Mouse (Mus musculus) ES-E14 (cell line): Measurements from ENCODE around the gene Aspscr1.

ENCODE experiments used
- CHD2 ChIP-seq: IDR thresholded peaks from 2 replicates; pipeline ENCODE4 v1.6.1; 2014; ENCODE audit warnings: mild to moderate bottlenecking, low read depth, low read length, inconsistent platforms
- HCFC1 ChIP-seq: IDR thresholded peaks from 2 replicates; pipeline ENCODE4 v1.6.1; 2012; ENCODE audit warnings: low read length, inconsistent platforms, borderline replicate concordance; ENCODE audit not compliant: insufficient read depth
- MAFK ChIP-seq: IDR thresholded peaks from 2 replicates; pipeline ENCODE4 v1.6.1; 2014; ENCODE audit warnings: mild to moderate bottlenecking, low read depth, low read length, inconsistent platforms; ENCODE audit not compliant: insufficient read depth
- ZC3H11A ChIP-seq: IDR thresholded peaks from 2 replicates; pipeline ENCODE4 v1.6.1; 2012; ENCODE audit warnings: low read depth, mild to moderate bottlenecking, inconsistent platforms, low read length, borderline replicate concordance
- ZNF384 ChIP-seq: IDR thresholded peaks from 2 replicates; pipeline ENCODE4 v1.6.1; 2012; ENCODE audit warnings: low read depth, low read length, inconsistent platforms

- TF ChIP-seq HCFC1 (no peak), ZNF384 (no peak), MAFK (no peak), ZC3H11A (no peak), CHD2 (no peak)
These were observed 10.0 kb upstream of the Aspscr1 start for GRCm38 (mm10) chr11:120662759-120663158.
